Mouse (Mus musculus) heart, postnatal 4 days (tissue): ENCODE results near the gene Antxr2. TPM values are rescaled to one million over a fixed set of nuclear protein-coding genes. Genes with fewer than 3 reads are reported as not detected.

ENCODE experiments used
- DNase-seq: peaks from one replicate; pipeline ENCODE4 v3.0.0; 2021
- total RNA-seq, 2 experiments: library from RNA; stranded (reverse); gene quantifications; 2 replicates each; pipeline ENCODE4 v1.2.3; 2021

Gene Antxr2
- total RNA-seq, 2 experiments from 2014 or later: 107 to 108 TPM

DNA sequence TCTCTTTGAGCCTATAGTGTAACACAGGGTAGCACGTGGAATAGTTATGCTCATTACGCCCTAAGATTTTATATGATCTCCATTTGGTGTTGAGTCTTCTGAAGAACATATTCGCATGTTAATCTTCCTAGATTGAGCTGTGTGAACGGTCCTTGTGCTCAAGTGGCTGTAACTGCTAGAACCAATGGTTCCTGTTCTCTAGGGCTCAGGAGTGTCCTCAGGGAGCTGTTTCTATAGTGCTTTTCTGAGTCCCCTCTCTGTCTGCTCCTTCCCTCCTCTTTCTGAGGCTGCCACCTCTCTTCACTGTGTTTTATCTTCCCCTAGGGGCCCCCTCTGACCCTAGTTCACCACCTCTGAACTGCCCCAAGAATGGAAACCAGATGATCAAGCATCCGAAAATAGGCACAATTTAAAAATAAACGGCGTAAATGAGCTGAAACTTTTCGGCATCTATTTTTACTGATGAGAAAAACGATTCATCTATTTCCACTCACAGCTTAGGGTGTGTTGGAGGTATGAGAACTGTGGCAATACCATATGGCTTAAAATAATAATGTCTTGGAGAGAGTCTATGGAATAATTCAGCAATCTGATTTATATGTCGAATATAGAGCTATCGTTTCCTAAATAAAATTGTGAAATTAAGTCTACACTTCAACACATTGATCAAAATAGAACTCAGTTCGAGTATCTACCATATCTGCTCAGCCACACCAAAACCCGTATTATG is 124.1 kb downstream of the Antxr2 start:
- no peak for DNase-seq

DNA sequence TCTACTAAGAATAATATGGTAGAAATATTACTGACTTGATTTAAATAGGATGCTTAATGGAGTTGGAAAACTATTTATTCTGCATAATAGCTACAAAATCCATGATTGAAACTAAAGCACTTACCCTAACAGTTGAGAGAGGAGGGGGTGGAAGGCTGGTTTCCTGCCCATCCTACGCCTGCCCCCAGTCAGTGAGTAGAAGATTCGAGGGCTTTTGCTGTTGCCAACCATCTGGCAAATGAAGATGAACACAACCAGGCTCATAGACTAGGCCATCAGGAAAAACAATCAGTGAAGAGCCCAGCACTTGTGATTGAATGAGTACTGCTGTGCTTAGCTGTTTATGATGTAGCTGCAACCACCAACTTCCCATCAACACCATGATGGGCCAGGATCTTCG is 125.0 kb downstream of the Antxr2 start:
- DNase-seq: no peak

DNA sequence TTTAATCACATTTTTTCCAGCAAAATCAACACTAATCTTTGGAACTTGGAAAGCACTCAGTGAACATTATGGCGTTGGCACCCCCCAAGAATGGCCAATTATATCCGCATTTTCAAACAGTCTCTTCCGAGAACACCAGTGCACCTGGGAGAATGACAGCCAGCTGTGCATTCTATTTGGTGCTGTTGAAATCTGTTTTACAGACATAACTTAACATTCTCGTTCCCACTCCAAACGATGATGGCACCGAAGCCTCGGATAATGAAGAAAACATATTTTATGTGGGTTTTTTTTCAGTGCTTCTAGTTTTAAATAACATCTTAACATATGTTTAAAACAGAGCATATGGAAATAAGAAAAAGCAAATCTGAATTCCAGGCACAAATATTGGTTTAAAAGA is 129.7 kb downstream of the Antxr2 start:
- no peak for DNase-seq

DNA sequence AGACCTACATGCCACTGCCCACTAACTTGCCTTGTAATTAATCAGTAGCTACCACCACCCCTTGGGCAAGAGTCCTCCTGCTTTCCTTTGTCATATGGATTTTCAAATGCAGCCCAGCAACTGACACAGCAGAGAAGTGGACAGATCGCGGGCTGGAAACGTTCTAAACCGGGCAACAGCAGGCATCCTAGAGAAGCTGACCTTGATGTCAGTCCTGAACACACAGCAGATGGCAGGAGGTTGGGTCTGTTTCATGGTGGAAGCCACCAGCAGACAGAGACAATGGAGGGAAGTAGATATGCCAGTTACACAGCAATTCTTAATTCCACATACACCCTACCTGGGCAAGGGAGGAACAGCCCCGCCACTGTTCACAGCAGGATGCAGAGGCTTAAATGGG is 131.5 kb downstream of the Antxr2 start:
- DNase-seq: no peak

DNA sequence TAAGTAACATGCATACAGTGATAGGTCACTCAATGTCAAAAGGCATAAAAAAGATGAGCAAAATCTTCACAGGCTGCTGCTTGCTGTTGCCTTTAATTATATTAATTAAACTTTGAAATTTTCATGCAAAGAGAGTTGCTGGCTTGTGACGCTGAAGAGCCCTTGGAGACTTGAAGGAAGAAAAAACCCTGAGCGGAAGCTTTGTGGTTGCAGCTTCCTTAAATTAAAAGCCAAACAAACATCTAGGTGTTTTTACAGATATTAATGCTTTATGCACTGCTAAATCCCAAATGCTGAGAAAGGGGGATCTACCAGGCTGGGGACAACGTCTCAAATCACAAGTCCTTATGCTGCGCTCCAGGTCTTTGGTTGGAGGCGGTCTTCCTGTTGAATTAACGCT is 145.4 kb downstream of the Antxr2 start:
- DNase-seq: no peak

DNA sequence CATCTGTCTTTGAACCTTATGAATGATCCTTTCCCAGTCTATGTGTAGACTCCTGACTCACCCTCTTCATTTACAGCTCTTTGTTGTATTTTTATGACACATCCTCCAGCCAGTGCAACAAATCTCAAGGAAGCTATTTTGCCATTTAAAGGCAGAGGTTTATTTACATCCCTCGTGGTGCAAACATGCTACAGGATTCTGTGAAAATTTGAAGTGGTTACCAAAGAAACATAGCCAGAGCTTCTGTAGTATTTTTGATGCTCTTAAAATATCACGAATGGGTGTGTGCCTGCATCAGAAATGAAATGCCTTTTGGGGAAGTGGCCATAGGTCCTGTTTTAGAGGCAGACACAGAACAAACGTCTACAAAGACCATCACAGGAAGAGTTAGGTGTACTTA is 146.7 kb downstream of the Antxr2 start:
- DNase-seq: no peak

DNA sequence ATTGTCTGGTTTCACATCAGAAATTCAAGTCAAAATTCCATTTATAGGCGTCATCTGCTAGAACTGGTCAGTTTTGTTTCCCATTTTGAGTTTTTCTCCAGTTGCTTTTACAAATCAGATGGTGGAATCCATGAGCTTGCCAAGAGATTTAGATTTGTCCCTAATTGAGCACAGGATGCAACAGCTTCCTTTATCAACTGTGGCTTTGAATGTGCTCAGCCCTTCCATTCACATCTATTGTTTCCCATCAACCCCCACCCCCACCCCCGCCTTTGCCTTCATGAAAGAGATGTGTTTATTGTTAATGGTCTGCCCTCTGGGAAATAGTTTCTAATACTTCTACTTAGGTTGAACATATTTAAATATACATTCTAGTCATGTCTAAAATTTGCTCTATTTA is 149.4 kb downstream of the Antxr2 start:
- DNase-seq: no peak

DNA sequence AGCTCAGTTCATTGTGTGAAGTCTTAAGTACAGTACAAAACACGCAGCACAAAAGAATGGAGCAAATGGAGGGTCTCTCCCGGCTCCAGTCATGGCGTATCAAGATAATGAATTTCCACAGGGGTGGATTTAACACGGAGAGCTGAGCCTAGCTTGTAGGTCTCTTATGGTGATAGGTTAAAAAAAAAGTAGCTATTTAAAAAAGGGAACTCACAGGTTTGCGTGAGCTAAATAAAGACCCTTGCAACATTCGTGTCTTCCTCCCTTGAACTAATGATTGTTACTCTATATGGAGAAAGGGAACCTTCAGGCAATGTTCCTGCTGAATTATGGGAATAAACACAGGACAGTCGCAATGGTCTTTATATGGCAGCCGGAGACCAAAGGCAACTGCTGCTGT is 150.7 kb downstream of the Antxr2 start:
- DNase-seq: no peak

DNA sequence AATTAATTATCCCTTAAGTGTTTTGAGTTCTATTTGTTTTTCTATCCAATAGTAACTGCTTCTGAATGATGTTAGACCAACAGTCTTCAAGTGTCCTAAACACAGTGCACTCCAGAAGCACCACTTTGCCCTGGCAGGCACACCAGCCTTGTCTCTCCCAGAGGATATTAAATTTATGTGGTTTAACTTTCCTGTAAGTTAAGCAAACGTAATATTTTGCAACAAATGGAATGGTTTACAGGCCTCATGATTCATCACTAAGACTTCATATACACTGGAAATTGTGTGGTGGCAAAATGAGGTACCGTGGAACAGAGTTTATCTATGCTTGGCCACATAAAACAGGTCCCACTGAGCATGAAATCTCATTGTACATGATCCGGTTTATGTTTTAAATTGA is 152.0 kb downstream of the Antxr2 start:
- DNase-seq: no peak

DNA sequence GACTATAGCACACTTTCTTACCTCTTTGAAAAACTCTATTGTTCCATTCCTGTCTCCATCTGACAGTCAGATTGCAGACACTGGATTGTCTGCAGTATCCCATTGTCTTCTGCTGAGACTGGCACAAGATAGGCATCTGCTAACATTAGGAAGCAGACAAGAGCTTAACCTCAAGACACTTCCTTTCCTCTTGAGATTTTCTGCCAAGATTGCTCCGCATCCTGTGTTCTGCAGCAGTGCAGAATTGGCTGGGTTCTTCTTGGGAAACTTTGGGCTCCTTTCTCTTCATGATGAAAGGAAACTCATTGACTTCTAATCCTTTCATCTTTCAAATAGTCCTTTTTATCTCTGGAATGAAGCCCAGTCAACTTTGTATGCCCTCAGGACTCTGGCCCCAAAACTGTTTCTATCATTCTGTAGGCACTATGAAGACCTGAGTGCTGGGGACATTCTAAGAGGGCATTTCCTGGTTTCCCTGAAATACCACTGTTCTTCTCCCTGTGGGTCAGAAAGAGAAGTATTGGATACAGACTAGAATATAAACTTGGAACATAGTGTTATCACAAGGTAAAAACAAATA is 152.5 kb downstream of the Antxr2 start:
- DNase-seq: no peak

DNA sequence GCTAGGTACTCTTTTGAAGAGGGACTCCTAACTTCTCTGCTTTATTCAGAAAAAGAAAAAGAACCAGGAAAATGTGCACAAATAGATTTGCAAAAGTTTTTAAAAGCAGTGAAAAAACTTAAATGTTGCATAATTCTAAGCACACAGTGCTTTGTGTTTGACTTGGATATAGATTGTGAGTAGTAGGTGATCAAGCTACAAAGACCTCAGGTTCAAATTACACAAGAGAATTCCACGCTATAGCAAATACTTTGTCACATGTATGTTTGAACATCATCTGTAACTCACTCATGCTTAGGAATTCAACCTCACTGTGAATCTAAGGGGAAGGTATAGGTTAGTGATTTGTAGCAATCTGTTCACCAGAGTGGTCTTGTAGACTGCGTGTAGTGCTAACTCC is 153.9 kb downstream of the Antxr2 start:
- DNase-seq: no peak

DNA sequence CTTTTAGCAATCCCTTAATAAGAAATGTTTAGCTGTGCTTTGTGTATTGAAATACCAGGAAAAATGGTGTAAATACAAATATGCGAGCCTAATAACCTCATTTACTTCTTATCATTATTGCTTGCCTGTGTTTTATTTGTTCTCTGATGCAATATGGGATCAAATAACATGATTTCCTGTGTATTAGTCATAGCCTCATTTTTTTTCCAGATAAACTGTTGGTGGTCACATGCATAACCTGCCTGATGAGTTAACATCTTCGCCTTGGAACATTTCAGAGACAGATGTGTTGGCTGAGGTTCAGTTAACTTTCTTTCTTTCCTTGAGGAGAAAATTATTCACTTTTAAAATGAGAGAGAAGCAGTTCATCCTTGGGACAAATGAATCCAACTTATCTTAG is 162.9 kb downstream of the Antxr2 start:
- no peak for DNase-seq

DNA sequence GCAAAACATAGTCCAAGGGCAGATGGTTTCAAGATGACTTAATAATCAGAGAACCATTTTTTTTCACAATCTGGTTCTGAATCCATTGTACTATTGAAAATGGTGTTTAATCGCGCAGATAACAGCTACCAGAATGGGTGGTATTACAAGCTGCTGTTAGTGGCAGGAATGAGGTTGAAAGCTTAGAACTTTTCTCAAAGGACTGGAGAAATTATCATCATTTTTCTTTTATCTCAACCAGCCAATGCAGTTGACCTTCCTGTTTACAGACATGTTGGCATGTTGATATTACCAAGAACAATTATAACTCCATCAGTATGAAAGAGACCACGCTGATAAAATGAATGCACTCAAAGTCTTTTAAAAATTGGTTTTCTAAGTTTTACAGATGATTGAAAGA is 163.9 kb downstream of the Antxr2 start:
- no peak for DNase-seq

DNA sequence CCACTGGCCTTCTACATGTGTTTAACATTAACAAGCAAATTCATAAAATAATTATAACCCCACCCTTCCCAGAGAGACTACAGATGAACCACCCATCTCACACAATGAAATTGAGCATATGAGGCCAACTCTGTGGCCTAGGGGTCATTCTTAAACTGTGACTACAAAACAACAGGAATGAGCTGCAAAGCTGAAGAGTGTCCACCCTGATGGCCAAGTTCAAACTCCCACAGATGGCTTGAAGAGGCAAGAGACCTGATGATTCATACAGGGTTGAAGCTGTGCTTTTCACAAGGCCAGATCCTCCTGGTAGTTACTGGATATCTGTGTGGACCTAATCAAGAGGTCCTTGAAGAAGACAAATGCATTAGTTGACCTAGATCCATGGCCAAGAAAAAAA is 173.7 kb downstream of the Antxr2 start:
- DNase-seq: no peak

DNA sequence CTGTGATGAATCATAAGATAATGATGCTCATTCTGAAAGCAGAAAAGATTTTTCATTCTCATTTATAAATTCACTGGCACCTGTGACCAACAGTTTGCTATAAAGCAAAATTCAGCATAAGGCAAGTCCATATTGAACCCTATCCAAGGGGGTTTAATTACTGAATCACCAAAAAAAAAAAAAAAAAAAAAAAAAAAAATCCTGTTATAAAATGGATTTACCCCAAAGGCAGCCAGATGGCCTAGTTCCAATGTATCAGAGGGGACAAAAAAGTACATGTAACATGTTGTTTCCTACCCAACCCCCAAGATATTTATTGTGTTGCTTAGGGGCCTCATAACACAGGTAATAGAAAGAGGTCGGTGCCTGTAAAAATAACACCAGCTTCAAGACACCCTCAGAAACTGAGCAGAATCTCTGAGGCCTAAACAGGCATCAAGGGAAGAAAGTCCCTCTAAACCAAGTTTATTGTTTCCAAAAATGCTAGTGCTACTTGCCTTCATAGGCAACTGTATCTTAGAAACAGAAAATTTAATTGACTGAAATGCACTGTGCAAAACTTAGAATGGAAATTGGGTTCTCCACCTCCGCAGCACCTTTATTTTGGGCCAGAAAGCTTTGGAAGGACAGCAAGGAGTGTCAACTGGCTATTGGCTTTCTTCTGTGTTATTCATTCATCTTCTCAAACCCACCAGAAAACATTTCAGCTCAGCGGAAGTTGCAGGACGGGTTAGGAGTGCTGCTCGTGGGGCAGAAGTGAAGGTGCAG is 178.7 kb downstream of the Antxr2 start:
- no peak for DNase-seq

DNA sequence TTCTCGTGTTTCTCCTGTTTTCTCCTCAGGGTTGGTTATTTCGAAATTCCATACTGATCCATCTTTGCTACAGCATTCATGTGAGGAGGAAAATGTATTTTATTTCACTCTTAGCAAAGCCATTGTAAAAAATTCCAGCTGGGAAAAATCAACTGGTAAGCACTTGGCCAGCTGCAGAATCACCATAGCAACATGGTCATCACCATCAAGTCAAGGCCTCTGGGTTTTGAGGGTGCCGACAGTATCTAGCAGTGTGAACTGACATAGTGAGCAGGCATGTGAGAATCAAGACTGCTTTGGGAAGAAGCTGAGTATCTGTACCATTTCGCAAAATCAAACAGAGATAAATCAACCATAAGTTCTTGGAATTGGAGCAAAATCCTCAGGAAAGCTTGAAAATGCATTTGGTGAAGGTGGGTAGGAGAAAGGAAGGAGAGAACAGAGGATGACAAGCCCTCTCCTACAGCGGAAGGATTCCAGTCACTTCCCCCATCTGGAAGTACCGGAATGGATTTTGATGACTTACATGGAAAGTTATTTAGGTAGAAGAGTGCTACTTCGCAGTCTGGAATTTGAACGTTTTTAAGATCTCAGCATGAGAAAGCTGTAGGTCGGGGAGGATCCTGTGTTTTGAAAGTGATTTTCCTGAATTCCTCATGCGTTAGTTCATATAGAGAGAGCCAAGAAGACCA is 183.5 kb downstream of the Antxr2 start:
- DNase-seq: peak; percentile 40

DNA sequence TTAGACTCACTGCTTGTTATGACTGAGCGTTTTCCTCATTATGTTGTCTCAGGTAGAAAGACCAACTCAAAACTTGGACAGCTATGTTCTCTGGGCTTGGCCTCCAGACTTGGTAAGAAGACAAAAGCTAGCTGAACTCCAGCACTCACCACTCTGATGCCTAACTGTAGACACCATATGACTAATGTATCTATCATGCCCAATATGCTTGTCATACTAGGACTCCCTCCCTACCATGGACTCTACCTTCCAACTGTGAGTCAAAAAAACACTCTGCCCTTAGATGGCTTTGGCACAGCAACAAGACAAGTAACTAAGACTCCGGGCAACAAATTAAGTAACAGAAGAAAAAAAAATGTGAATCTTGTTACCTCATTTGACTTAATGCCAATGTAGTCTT is 184.3 kb downstream of the Antxr2 start:
- DNase-seq: no peak

DNA sequence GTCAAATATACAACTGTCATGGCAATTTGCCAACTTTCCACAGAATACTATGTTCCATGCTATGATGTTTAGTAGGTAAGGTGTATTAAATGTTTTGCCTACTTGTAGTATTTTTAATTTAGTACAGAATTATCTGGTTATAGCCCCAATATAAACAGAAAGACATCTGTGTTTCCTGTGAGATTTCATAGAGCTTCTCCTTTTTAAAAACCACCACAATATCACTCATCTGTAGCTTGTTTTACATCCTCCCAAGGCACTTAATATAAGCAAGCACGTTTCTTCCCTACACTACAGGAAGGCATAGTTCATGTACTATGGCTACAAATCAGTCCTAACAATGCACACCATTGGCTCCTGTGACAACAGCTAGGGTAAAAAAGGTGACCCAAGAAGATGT is 188.8 kb downstream of the Antxr2 start:
- DNase-seq: no peak

DNA sequence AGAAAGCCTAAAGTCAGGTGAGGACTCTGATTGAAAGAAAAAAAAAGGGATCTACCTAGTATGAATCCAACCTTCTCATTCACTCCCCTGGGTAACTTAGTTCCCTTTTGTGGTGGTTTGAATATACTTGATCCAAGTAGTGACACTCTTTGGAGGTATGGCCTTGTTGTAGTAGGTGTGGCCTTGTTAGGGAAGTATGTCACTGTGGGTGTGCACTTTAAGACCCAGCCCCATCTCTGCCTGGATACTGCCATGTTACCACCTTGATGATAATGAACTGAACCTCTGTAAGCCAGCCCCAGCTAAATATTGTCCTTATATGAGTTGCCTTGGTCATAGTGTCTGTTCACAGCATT is 190.9 kb downstream of the Antxr2 start:
- DNase-seq: no peak

DNA sequence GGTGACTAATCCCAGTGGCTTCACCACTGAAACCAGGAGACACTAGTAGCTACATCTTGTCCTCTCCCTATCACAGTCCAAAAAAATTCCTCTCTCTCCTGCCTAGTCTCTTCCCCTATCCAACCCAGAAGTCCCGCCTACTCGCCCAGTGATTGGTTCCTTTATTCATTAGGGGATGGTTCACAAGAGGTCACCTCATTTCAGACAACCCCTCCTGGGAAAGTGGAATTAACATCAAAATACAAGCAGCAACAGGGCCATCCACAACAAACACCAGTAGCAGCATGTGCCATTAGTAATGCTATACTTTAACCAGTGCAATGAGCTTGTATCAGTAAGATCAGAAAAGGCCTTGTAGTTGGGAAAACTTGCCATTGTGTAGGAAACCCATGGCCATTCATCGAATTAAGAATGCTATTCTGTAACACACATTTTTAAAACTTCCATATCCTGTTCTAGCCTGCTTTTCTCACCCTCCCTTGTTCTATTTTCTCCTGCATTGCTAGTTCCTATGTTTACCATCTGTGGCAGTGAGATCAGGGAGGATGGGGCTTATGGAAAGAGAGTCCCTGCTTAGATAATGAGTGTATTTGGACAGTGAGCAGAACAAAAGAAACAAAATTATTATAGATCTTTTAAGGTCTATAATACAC is 191.4 kb downstream of the Antxr2 start:
- DNase-seq: no peak

DNA sequence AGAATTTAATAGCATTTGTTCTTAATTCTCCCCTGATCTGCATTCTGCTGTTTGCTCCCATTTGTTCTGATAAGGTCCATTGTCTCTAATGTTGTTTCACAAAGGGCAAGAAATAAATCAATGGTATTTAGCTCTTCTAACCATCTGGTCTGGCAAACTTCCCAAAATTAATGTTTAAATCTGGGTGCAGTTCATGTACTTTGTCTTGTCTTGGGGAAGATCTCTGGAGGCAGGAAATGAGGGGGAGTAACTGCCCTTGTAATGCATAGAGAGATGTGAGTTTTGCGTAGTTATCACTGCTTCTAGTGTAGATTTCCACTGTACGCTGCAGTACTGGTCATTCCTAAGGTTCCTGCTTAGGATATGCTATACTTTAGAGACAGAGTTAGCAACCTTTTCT is 193.5 kb downstream of the Antxr2 start:
- DNase-seq: no peak

DNA sequence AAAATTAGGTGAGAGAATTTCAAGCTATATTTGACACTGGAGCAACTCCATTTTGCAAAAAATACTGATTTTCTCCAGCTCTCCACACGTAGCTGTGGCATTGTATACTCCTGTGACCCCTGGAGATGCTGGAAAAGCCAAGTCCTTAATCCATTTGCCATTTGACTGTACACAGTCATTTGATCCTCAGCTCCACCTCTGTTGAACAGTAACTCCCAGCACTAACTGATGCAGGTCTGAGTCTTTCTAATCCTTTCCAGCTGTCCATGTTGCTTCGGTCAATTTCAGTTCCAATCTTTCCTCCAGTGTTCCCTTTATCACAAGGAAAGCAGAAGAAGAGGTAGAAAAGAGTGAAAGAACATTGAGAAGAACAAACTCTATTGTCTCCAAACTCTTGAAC is 195.4 kb downstream of the Antxr2 start:
- no peak for DNase-seq

DNA sequence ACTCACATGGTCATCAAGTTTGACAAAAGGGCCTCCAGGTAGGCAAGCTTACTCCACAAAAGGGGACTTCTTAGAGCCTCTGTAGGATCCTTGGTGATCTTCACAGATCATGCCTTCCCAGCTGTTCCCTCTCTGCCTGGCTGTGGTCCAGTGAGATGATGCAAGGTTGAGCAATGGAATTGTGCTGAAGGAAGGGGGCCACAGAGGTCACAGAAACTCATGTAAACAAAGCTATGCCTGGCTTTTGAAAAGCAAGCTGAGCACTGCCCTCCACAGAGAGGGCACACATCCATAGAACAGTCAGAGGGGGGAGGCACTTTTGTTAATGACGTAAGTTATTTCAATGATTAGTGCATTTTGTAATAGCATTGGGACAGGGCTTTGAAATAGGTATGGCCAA is 196.1 kb downstream of the Antxr2 start:
- peak; percentile 41 for DNase-seq
